Mouse (Mus musculus) liver, embryonic 13.5 days (tissue): ENCODE measurements around the gene Cd36. TPM values are rescaled to one million over a fixed set of nuclear protein-coding genes. Genes with fewer than 3 reads are reported as not detected.
A peak's percentile ranks its signal among the peaks of the same experiment; 100 is the strongest.

Experiments used
- ATAC-seq: fragments of 200-750 bp; cut with Nextera tagmentation; 2 replicates; pipeline ENCODE4 v1.8.0; 2017; ENCODE audit warnings: low read depth, mild to moderate bottlenecking, moderate number of reproducible peaks, moderate library complexity
- DNase-seq: peaks from one replicate; pipeline ENCODE4 v3.0.0; 2022
- H3K27ac ChIP-seq: fragments of 300-500 bp; sonication (generic); 2 replicates; pipeline ENCODE4 v1.5.1; 2015; ENCODE audit warnings: moderate library complexity, mild to moderate bottlenecking, inconsistent platforms
- H3K27me3 ChIP-seq: fragments of 300-500 bp; sonication (generic); 2 replicates; pipeline ENCODE4 v1.6.1; 2015; ENCODE audit warnings: mild to moderate bottlenecking, inconsistent platforms
- H3K36me3 ChIP-seq: fragments of 300-500 bp; sonication (generic); 2 replicates; pipeline ENCODE4 v1.6.1; 2015; ENCODE audit warnings: mild to moderate bottlenecking, inconsistent platforms
- H3K4me1 ChIP-seq: fragments of 300-500 bp; sonication (generic); replicated peaks from 2 replicates; pipeline ENCODE4 v1.6.1; 2015; ENCODE audit warnings: inconsistent platforms
- H3K4me2 ChIP-seq: fragments of 300-500 bp; sonication (generic); 2 replicates; pipeline ENCODE4 v1.6.1; 2015; ENCODE audit warnings: inconsistent platforms, mild to moderate bottlenecking, moderate library complexity
- H3K4me3 ChIP-seq: fragments of 300-500 bp; sonication (generic); replicated peaks from 2 replicates; pipeline ENCODE4 v1.5.1; 2015; ENCODE audit warnings: mild to moderate bottlenecking, inconsistent platforms
- H3K9ac ChIP-seq: fragments of 300-500 bp; sonication (generic); 2 replicates; pipeline ENCODE4 v1.6.1; 2015; ENCODE audit warnings: mild to moderate bottlenecking, inconsistent platforms
- H3K9me3 ChIP-seq: fragments of 300-500 bp; sonication (generic); replicated peaks from 2 replicates; pipeline ENCODE4 v1.6.1; 2016; ENCODE audit warnings: inconsistent platforms
- WGBS: fragments of 180-500 bp; shearing (Covaris S2); methylation state at CpG from one replicate; pipeline ENCODE4 v1.1.7; 2015; ENCODE audit not compliant: insufficient replicate concordance; 5-methylcytosine and 5-hydroxymethylcytosine counted together
- polyA plus RNA-seq: library from polyadenylated mRNA; unstranded; fragments of >200 nt; fragmentation: Nextera tagmentation; extraction: Ambion mirVana; gene quantifications from 2 replicates; pipeline ENCODE4 v1.2.1, GENCODE M21; 2015

Gene Cd36
- polyA plus RNA-seq, 1 experiment from 2014 or later, result 16.0 TPM

GRCm38 (mm10) chr5:17835302-17836097, 53.1 kb downstream of the Cd36 start:
- H3K27me3 ChIP-seq, result no peaks in the 10 kb centered on the region
- ATAC-seq (no peak), DNase-seq (no peak)
- no peak overlapping the region for H3K4me2 ChIP-seq
- no peaks in the 10 kb centered on the region for H3K9me3 ChIP-seq
- H3K27ac ChIP-seq, result no peak overlapping the region
- H3K4me3 ChIP-seq, result no peak overlapping the region
- 53% methylated on average over 4 of the region's 4 CpGs for WGBS
- no peaks in the 10 kb centered on the region for H3K36me3 ChIP-seq
- peaks cover 1% of the 10 kb centered on the region; the same call in 1 of the 2 replicates for H3K4me1 ChIP-seq
- no peak overlapping the region for H3K9ac ChIP-seq

- Histone ChIP-seq H3K4me2 (no peak overlapping the region), H3K9me3 (no peaks in the 10 kb centered on the region), H3K4me1 (peaks cover 9% of the 10 kb centered on the region), H3K4me3 (no peak overlapping the region), H3K9ac (no peak overlapping the region), H3K27me3 (no peaks in the 10 kb centered on the region), H3K27ac (no peak overlapping the region), H3K36me3 (no peaks in the 10 kb centered on the region)
- DNase-seq (no peak), ATAC-seq (no peak)
- WGBS, result 74% methylated on average over 1 of the region's 1 CpGs
Measured at GRCm38 (mm10) chr5:17833797-17834196, 54.8 kb downstream of the Cd36 start.

- peaks cover 12% of the 10 kb centered on the region for H3K4me1 ChIP-seq
- no peak overlapping the region for H3K4me2 ChIP-seq
- H3K27ac ChIP-seq, result peak overlapping the region; percentile 29; the same call in 1 of the 2 replicates
- 52% methylated on average over 2 of the region's 2 CpGs for WGBS
- no peak for ATAC-seq
- no peak overlapping the region for H3K4me3 ChIP-seq
- no peak for DNase-seq
- H3K36me3 ChIP-seq, result no peaks in the 10 kb centered on the region
- no peaks in the 10 kb centered on the region for H3K9me3 ChIP-seq
- no peaks in the 10 kb centered on the region for H3K27me3 ChIP-seq
- no peak overlapping the region for H3K9ac ChIP-seq
Measured at GRCm38 (mm10) chr5:17830536-17830935, 58.1 kb downstream of the Cd36 start.

GRCm38 (mm10) chr5:17828713-17829544, 59.7 kb downstream of the Cd36 start:
- ATAC-seq (peak; percentile 99), DNase-seq (peak; percentile 32)
- WGBS, result 55% methylated on average over 15 of the region's 15 CpGs
- peak overlapping the region; percentile 21; the same call in 1 of the 2 replicates for H3K4me2 ChIP-seq
- no peaks in the 10 kb centered on the region for H3K36me3 ChIP-seq
- no peak overlapping the region for H3K4me3 ChIP-seq
- H3K27me3 ChIP-seq, result no peaks in the 10 kb centered on the region
- peak overlapping the region; percentile 69 for H3K27ac ChIP-seq
- H3K9ac ChIP-seq, result peak overlapping the region; percentile 17; the same call in 1 of the 2 replicates
- no peaks in the 10 kb centered on the region for H3K9me3 ChIP-seq
- H3K4me1 ChIP-seq, result peaks cover 12% of the 10 kb centered on the region

- ATAC-seq (no peak), DNase-seq (no peak)
- Histone ChIP-seq H3K9me3 (no peaks in the 10 kb centered on the region), H3K36me3 (no peaks in the 10 kb centered on the region), H3K27me3 (no peaks in the 10 kb centered on the region), H3K9ac (no peak overlapping the region), H3K27ac (no peak overlapping the region), H3K4me2 (no peak overlapping the region), H3K4me1 (no peaks in the 10 kb centered on the region), H3K4me3 (no peak overlapping the region)
- 44% methylated on average over 1 of the region's 1 CpGs for WGBS
Measured at GRCm38 (mm10) chr5:17821395-17821794, 67.2 kb downstream of the Cd36 start.

GRCm38 (mm10) chr5:17820239-17820999, 68.2 kb downstream of the Cd36 start:
- H3K36me3 ChIP-seq, result no peaks in the 10 kb centered on the region
- ATAC-seq, result no peak
- H3K4me2 ChIP-seq, result no peak overlapping the region
- no peak overlapping the region for H3K9ac ChIP-seq
- no peak overlapping the region for H3K27ac ChIP-seq
- no peaks in the 10 kb centered on the region for H3K9me3 ChIP-seq
- H3K27me3 ChIP-seq, result no peaks in the 10 kb centered on the region
- WGBS, result 65% methylated on average over 2 of the region's 2 CpGs
- H3K4me3 ChIP-seq, result no peak overlapping the region
- H3K4me1 ChIP-seq, result no peaks in the 10 kb centered on the region
- no peak for DNase-seq

- Histone ChIP-seq H3K27ac (no peak overlapping the region), H3K9ac (no peak overlapping the region), H3K4me3 (no peak overlapping the region), H3K36me3 (no peaks in the 10 kb centered on the region), H3K4me2 (no peak overlapping the region), H3K4me1 (no peaks in the 10 kb centered on the region), H3K27me3 (no peaks in the 10 kb centered on the region), H3K9me3 (no peaks in the 10 kb centered on the region)
- ATAC-seq, result no peak
- DNase-seq, result no peak
- WGBS, result 0% methylated on average over 2 of the region's 2 CpGs
Measured at GRCm38 (mm10) chr5:17816170-17816569, 72.4 kb downstream of the Cd36 start.

GRCm38 (mm10) chr5:17810336-17810735, 78.3 kb downstream of the Cd36 start:
- H3K4me2 ChIP-seq, result no peak overlapping the region
- H3K4me1 ChIP-seq, result no peaks in the 10 kb centered on the region
- no peak overlapping the region for H3K9ac ChIP-seq
- no peaks in the 10 kb centered on the region for H3K9me3 ChIP-seq
- H3K27me3 ChIP-seq, result no peaks in the 10 kb centered on the region
- no peak overlapping the region for H3K27ac ChIP-seq
- no peaks in the 10 kb centered on the region for H3K36me3 ChIP-seq
- ATAC-seq, result no peak
- no peak for DNase-seq
- no peak overlapping the region for H3K4me3 ChIP-seq
- WGBS, result 67% methylated on average over 1 of the region's 1 CpGs

- 64% methylated on average over 3 of the region's 3 CpGs for WGBS
- Histone ChIP-seq H3K9me3 (no peaks in the 10 kb centered on the region), H3K27me3 (no peaks in the 10 kb centered on the region), H3K36me3 (no peaks in the 10 kb centered on the region), H3K4me3 (no peak overlapping the region), H3K4me1 (no peaks in the 10 kb centered on the region), H3K9ac (no peak overlapping the region), H3K27ac (no peak overlapping the region), H3K4me2 (no peak overlapping the region)
- no peak for DNase-seq
- no peak for ATAC-seq
Measured at GRCm38 (mm10) chr5:17806774-17807377, 81.7 kb downstream of the Cd36 start.

GRCm38 (mm10) chr5:17776571-17776970, 112.0 kb downstream of the Cd36 start:
- 64% methylated on average over 6 of the region's 6 CpGs for WGBS
- ATAC-seq, result peak; percentile 67

GRCm38 (mm10) chr5:17770328-17770727, 118.3 kb downstream of the Cd36 start:
- no peak for ATAC-seq
- no peaks in the 10 kb centered on the region for H3K4me1 ChIP-seq
- H3K27ac ChIP-seq, result no peak overlapping the region
- H3K9ac ChIP-seq, result no peak overlapping the region
- H3K9me3 ChIP-seq, result no peaks in the 10 kb centered on the region
- DNase-seq, result no peak
- no peak overlapping the region for H3K4me2 ChIP-seq
- WGBS, result 57% methylated on average over 2 of the region's 2 CpGs
- H3K27me3 ChIP-seq, result no peaks in the 10 kb centered on the region
- H3K36me3 ChIP-seq, result no peaks in the 10 kb centered on the region
- no peak overlapping the region for H3K4me3 ChIP-seq

More at GRCm38 (mm10) chr5:17776571-17776970, 112.0 kb downstream of the Cd36 start:
- Histone ChIP-seq H3K9me3 (no peaks in the 10 kb centered on the region), H3K27me3 (no peaks in the 10 kb centered on the region), H3K36me3 (no peaks in the 10 kb centered on the region), H3K4me2 (no peak overlapping the region), H3K4me1 (no peaks in the 10 kb centered on the region), H3K27ac (no peak overlapping the region), H3K9ac (no peak overlapping the region), H3K4me3 (no peak overlapping the region)
- DNase-seq, result no peak
